ENCODE assay signal across 8 mouse cellular contexts in genomic region chr8:125568851-125569532, GRCm38 (mm10). TPM values are rescaled to one million over a fixed set of nuclear protein-coding genes. Genes with fewer than 3 reads are reported as not detected.
DNase-seq lines count a peak whose midpoint lies in the region; ATAC-seq lines count a peak whose summit lies in the region.

No protein-coding gene starts in this region.

- H3K9me3 ChIP-seq in megakaryocyte, embryonic 14.5 days = peaks cover 15% of the 10 kb centered on the region

- no peak for DNase-seq in frontal cortex, postnatal 25 days (ENCODE audit: low spot score in 2 of 2)
- peak; percentile 56 for DNase-seq in cerebellum, adult 8-10 months
- DNase-seq in frontal cortex, postnatal 36 days (ENCODE audit: low spot score in 2 of 2) = peak; percentile 29 to 61
- DNase-seq in hindlimb bud, embryonic 11.5 days (ENCODE audit: extremely low spot score, low read depth, low spot score) = peak; percentile 69
- peak; percentile 64 to 71 for DNase-seq in left cerebral cortex, postnatal 14 days (ENCODE audit: low spot score in 2 of 2)
- DNase-seq in right cerebral cortex, postnatal 4 days = peak; percentile 35

- H3K4me1 ChIP-seq in megakaryocyte, embryonic 14.5 days = peaks cover 19% of the 10 kb centered on the region

- peaks cover 78% of the 10 kb centered on the region for H3K27me3 ChIP-seq in megakaryocyte, embryonic 14.5 days (replicated peaks)

- intact Hi-C loops in left cerebral cortex, postnatal 14 days (cut with DNase I) = loop anchor here (2.0 to 10.0 kb wide), 4 partner anchors 174 to 444 kb away; no protein-coding TSS in a partner anchor

- peak overlapping the region; percentile 91 for H3K4me3 ChIP-seq in megakaryocyte, embryonic 14.5 days (replicated peaks)

- ATAC-seq in frontal cortex, adult (ENCODE audit: low TSS enrichment) = peak; percentile 38; the same call in 1 of the 2 replicates

- no peaks in the 10 kb centered on the region for H3K36me3 ChIP-seq in megakaryocyte, embryonic 14.5 days (replicated peaks; ENCODE audit: low read length)

RNA-seq across cellular contexts. Expression of gene Sipa1l2, which starts 0.6 kb away (rescaled TPM):
- total RNA-seq in left cerebral cortex, postnatal 14 days (2021) = 10 to 100 TPM; 37.7 to 41.5 TPM
- polyA plus RNA-seq in megakaryocyte, embryonic 14.5 days (2012; ENCODE audit: insufficient read depth, low replicate concordance) = 0.40 and 0.78 TPM in 2 replicates

Comparison
In these comparisons a context has a peak if more than half of its experiments do, and no peak if none do; other contexts are left out.
1. DNase-seq: peak in cerebellum, adult 8-10 months (single experiment), frontal cortex, postnatal 36 days (2 of 2), hindlimb bud, embryonic 11.5 days (single experiment), left cerebral cortex, postnatal 14 days (2 of 2) and right cerebral cortex, postnatal 4 days (single experiment); none in frontal cortex, postnatal 25 days (0 of 2).